Mouse (Mus musculus) liver, embryonic 14.5 days (tissue): ENCODE measurements around the gene Tango6.

Experiments used
- CTCF ChIP-seq: IDR thresholded peaks from 2 replicates; pipeline ENCODE4 v1.5.1; 2016; ENCODE audit warnings: antibody characterized with exemption, low read depth, control low read depth
- EP300 ChIP-seq: IDR thresholded peaks from 2 replicates; pipeline ENCODE4 v1.6.1; 2016; ENCODE audit warnings: antibody characterized with exemption, low read depth

DNA sequence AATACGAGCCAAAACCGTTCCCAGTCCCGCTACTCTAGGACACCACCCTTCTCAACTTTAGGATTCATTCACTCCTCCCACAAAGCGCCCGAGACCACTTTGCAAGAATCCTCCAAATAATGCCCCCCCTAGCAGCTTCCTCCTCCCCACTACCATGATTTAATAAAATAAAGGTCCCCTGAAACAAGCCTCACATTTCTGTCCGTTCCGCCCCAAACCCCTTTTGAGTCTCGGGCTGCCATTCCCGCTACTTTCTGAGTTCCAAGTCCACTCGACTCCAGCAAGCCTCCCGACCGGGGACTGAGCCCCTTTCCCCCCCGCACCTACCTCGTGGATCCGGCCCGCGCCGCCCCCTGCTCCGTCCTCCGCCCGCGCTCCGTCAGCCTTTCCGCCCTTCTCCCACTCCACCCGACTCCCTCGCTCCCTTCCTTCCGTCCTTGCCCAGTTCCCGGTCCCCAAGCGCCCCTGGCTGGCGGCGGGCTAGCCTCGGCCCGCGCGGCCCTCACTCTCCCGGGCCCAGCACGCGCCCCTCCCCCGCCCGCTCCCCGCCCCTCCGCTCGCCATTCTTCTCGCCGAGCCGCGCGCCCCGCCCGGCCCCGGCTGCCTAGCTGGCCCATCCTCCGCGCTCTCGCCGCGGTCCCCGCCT lies 210.1 kb downstream of the Tango6 start:
- TF ChIP-seq CTCF = no peak
- no peak for TF ChIP-seq EP300
